Mouse (Mus musculus) neural tube, embryonic 10.5 days (tissue): ENCODE measurements around the gene Prickle4.
"Not testable (repeated sequence)": the region's sequence is repeated elsewhere in the genome, so short reads cannot be mapped to it uniquely, and the experiment has no call there.

ENCODE experiments used
- DNase-seq: peaks from one replicate; pipeline ENCODE4 v3.0.0-alpha.2; 2017; ENCODE audit warnings: low spot score; ENCODE audit errors: extremely low spot score

Prickle4 gene

GRCm38 (mm10) chr17:47669166-47669565 is 25.4 kb downstream of the Prickle4 start:
- DNase-seq, result no peak

DNA sequence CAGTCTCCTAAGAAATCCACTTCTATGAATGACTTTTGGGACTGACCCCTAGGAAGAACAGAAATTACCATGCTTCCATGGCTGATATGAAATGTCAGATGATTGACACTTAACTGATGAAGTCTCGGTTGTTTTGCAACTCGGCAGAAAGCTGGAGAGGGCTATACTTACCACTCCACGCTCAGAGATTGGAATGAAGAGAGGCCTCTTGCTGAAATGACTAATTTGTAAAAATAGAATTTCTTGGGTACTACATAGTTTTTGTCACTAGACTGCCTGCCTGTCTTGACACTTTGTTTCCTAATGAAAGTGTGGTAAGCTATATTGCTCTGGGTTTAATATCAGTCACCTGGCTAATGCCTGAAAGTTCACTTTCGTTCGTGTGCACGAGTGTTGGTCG is 30.1 kb downstream of the Prickle4 start:
- DNase-seq, result no peak

DNA sequence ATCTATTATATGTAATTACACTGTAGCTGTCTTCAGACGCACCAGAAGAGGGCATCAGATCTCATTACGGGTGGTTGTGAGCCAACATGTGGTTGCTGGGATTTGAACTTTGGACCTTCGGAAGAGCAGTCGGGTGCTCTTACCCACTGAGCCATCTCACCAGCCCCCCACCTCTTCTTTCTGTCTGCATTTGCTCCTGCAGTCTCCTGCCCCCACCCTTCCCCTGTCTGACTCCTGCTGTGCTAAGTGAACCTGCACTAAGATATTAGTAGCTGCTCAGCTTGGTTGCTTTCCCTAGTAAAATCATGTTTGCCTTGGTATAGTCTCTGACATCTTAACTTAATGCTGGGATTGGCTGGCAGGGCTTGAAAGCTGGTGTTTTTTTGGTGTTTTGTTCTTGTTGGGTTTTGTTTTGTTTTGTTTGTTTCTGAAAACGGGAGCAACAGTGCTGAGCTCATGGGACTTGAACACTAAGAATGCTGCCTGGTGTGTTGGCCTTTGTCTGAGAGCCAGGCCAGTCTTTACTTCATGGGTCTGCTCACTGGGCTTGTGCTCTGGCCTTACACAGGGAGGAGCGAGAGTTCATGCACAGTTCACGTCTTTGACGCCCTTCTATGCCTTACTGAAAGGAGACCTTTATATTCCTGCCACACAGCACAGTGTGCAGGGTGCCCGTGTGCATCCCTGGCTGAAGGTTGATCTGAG is 31.4 kb downstream of the Prickle4 start:
- peak; percentile 55 for DNase-seq

- DNase-seq, result no peak
These were observed 35.7 kb downstream of the Prickle4 start for GRCm38 (mm10) chr17:47658741-47659243.

- no peak for DNase-seq
These were observed 36.6 kb downstream of the Prickle4 start for GRCm38 (mm10) chr17:47657901-47658300.

- no peak for DNase-seq
These were observed 38.8 kb downstream of the Prickle4 start for GRCm38 (mm10) chr17:47655697-47656096.

- DNase-seq, result not testable (repeated sequence)
These were observed 40.2 kb downstream of the Prickle4 start for GRCm38 (mm10) chr17:47654346-47654745.

DNA sequence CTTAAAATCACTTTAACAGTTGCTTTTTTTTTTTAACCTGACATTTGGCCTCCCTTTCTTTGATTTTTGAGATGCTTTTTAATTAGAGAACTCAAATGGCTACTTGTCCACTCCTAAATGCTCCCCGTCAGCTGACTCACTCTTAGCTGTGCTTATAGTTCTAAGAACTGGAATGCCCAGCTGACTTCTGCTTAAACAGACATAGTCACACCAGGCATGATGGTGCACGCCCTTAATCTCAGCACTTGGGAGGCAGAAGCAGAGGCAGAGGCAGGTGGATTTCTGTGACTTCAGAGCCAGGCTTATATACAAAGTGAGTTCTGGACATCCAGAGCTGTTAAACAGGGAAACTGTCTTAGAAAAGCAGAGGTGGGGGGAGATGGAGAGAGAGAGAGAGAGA is 42.6 kb downstream of the Prickle4 start:
- DNase-seq, result no peak

- no peak for DNase-seq
These were observed 45.6 kb downstream of the Prickle4 start for GRCm38 (mm10) chr17:47648966-47649365.

DNA sequence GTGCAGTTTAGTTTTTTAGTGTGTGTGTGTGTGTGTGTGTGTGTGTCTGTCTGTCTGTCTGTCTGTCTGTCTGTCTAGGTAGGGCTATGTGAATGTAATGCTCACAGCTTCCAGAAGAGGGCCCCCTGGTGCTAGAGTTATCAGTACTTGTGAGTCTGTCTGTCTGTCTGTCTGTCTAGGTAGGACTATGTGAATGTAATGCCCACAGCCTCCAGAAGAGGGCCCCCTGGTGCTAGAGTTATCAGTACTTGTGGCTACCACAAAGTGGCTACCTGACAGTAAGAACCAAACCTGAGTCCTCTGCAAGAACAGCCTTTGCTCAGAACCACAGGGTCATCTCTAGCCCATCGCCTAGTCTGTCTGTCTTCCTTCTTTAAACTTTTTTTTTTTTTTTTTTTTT is 47.9 kb downstream of the Prickle4 start:
- DNase-seq, result peak; percentile 74

DNA sequence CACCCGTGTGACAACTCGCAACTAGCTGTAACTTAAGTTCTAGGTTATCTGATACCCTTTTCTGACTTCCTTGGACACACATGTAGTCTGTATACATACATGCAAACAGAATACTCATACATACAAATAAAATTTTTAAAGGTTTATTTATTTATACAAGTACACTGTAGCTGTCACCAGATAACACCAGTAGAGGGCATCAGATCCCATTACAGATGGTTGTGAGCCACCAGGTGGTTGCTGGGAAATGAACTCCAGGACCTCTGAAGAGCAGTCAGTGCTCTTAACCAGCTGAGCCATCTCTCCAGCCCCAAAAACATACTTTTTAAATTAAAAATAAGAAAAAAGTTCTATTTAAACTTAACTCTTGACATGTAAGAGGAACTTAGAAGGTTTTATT is 51.5 kb downstream of the Prickle4 start:
- no peak for DNase-seq
